Mouse (Mus musculus) limb, embryonic 11.5 days (tissue): ENCODE measurements around the gene Gadd45g. TPM values are rescaled to one million over a fixed set of nuclear protein-coding genes. Genes with fewer than 3 reads are reported as not detected.
"Not testable (repeated sequence)": the region's sequence is repeated elsewhere in the genome, so short reads cannot be mapped to it uniquely, and the experiment has no call there.

Experiments used
- ATAC-seq: fragments of 200-750 bp; cut with Nextera tagmentation; 2 replicates; pipeline ENCODE4 v1.8.0; 2017; ENCODE audit warnings: low read depth; ENCODE audit not compliant: insufficient number of reproducible peaks, low FRiP score, low TSS enrichment
- DNase-seq: peaks from one replicate; pipeline ENCODE4 v3.0.0-alpha.2; 2015; ENCODE audit warnings: low spot score
- H3K27ac ChIP-seq: fragments of 300-500 bp; sonication (generic); replicated peaks from 2 replicates; pipeline ENCODE4 v1.5.1; 2014; ENCODE audit warnings: low read depth, mild to moderate bottlenecking, low read length
- H3K27me3 ChIP-seq: fragments of 300-500 bp; sonication (generic); 2 replicates; pipeline ENCODE4 v1.6.1; 2014; ENCODE audit warnings: mild to moderate bottlenecking, low read length, mixed read lengths; ENCODE audit not compliant: control insufficient read depth, insufficient read depth
- H3K36me3 ChIP-seq: fragments of 300-500 bp; sonication (generic); 2 replicates; pipeline ENCODE4 v1.6.1; 2014; ENCODE audit warnings: mild to moderate bottlenecking, low read length, moderate library complexity, mixed read lengths; ENCODE audit not compliant: control insufficient read depth, insufficient read depth
- H3K4me1 ChIP-seq: fragments of 300-500 bp; sonication (generic); 2 replicates; pipeline ENCODE4 v1.6.1; 2014; ENCODE audit warnings: low read length, mixed read lengths; ENCODE audit not compliant: control insufficient read depth, insufficient read depth
- H3K4me2 ChIP-seq: fragments of 300-500 bp; sonication (generic); 2 replicates; pipeline ENCODE4 v1.6.1; 2014; ENCODE audit warnings: low read depth, mild to moderate bottlenecking, moderate library complexity; ENCODE audit not compliant: severe bottlenecking
- H3K4me3 ChIP-seq: fragments of 300-500 bp; sonication (generic); 2 replicates; pipeline ENCODE4 v1.5.1; 2014; ENCODE audit warnings: low read depth, low read length
- H3K9ac ChIP-seq: fragments of 300-500 bp; sonication (generic); 2 replicates; pipeline ENCODE4 v1.6.1; 2014; ENCODE audit warnings: mild to moderate bottlenecking, low read length
- H3K9me3 ChIP-seq: fragments of 300-500 bp; sonication (generic); 2 replicates; pipeline ENCODE4 v1.6.1; 2016; ENCODE audit warnings: low read length; ENCODE audit not compliant: control insufficient read depth
- WGBS: fragments of 180-500 bp; shearing (Covaris S2); extraction: QIAGEN DNeasy Blood & Tissue Kit; methylation state at CpG from one replicate; pipeline ENCODE4 v1.1.7; 2014; 5-methylcytosine and 5-hydroxymethylcytosine counted together
- polyA plus RNA-seq: library from polyadenylated mRNA; unstranded; fragments of >200 nt; fragmentation: Nextera tagmentation; extraction: Ambion mirVana; gene quantifications from 2 replicates; pipeline ENCODE4 v1.2.1, GENCODE M21; 2014

Gene Gadd45g
- polyA plus RNA-seq, 1 experiment from 2014 or later, result 20.5 TPM

DNA sequence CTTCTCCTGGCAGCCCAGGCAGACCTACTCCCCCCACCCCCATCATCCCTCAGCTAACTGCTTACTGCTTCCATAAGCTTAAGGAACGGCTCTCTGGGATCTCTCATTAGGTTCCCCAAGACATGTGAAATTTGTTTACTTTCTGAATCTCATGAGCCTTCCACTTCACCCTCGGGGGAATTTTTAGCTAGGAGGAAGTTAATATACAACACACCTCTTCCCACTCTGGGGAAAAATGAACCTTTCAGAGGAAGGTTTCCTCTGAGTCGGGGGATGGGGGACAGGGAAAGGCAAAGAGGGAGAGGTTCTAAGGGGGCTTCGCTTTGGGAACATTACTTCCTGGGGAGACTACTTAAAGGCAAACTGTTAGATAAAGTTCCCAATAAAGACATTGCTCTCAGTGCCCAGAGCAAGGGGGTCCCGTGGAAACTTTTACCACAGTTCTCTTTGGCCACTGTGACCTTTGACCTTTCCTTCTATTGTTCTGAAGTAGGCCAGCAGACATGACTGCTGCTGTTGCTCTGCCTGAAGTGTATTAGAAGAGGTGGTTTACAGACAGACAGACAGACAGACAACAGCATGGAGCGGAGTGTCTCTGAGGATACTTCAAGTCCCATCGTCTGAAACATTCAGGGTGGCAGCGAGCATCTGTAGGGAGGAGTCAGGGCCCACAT, 22.5 kb upstream of the Gadd45g start:
- ATAC-seq, result no peak
- 30% methylated on average over 8 of the region's 8 CpGs for WGBS

DNA sequence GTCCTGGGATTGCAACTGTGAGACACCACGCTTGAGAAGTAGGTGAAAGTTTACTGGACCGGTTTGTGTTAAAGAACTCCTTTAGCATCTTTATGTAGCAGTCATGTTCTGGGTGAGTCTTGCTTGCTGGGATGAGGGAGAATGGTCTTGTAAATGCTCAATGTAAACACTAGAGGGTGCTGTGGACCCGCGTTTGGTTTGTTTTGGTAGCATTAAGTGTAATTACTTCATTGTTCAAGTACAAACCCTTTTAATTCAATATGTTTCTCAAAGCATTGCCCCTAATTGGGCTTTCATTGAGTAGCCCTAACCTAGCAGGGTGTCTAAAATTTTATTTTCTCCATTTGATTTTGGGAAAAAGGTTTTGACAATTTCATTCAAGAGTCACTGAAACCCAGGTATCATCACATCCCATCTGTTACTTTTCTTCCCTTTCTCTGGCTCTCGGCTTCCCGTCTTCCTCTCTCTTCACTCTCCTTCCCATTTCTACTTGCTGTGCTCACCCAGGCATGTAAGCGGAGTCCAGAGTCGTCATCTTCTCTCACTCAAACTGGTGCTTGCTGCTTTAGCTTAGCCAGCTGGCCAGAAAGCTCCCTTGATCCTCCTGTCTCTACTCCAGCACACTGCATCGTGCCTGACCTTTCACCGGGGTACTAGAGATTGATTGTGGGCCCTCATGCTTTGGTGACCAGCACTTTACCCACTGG, 15.6 kb upstream of the Gadd45g start:
- DNase-seq, result peak; percentile 74
- 38% methylated on average over 10 of the region's 10 CpGs for WGBS
- H3K4me1 ChIP-seq, result peaks cover 4% of the 10 kb centered on the region; the same call in 1 of the 2 replicates
- no peak overlapping the region for H3K27ac ChIP-seq
- no peak overlapping the region for H3K4me2 ChIP-seq
- no peaks in the 10 kb centered on the region for H3K36me3 ChIP-seq
- ATAC-seq, result no peak
- no peak overlapping the region for H3K9ac ChIP-seq
- H3K9me3 ChIP-seq, result no peaks in the 10 kb centered on the region
- no peaks in the 10 kb centered on the region for H3K27me3 ChIP-seq
- H3K4me3 ChIP-seq, result no peak overlapping the region

More for the DNA sequence above, 22.5 kb upstream of the Gadd45g start:
- H3K9ac ChIP-seq, result no peak overlapping the region
- no peaks in the 10 kb centered on the region for H3K27me3 ChIP-seq
- no peaks in the 10 kb centered on the region for H3K36me3 ChIP-seq
- H3K4me3 ChIP-seq, result no peak overlapping the region
- DNase-seq, result peak; percentile 37
- H3K4me1 ChIP-seq, result peaks cover 22% of the 10 kb centered on the region
- H3K9me3 ChIP-seq, result no peaks in the 10 kb centered on the region
- H3K4me2 ChIP-seq, result no peak overlapping the region
- H3K27ac ChIP-seq, result no peak overlapping the region; the same call in 1 of the 2 replicates

DNA sequence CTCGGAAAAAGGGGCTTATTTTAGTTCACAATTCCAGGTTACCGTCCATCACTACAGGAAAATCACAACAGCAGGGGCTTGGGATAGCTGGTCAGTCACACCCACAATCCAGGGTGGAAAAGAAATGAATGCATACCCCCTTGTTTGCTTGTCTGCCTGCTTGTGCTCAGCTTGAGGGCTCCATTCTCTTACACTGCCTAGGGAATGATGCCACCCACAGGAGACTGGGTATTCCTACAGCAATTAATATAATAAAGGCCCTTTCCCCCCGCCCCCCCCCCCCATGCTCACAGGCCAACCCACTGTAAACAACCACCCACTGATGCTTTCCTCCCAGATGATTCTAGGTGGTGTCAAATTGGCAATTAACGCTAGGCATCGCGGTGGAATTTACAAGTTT, 14.0 kb upstream of the Gadd45g start:
- ATAC-seq (no peak), DNase-seq (no peak)
- no peak overlapping the region for H3K9ac ChIP-seq
- peaks cover 4% of the 10 kb centered on the region; the same call in 1 of the 2 replicates for H3K4me1 ChIP-seq
- H3K27ac ChIP-seq, result no peak overlapping the region
- no peak overlapping the region for H3K4me2 ChIP-seq
- no peak overlapping the region for H3K4me3 ChIP-seq
- H3K9me3 ChIP-seq, result no peaks in the 10 kb centered on the region
- WGBS, result 85% methylated on average over 6 of the region's 6 CpGs
- H3K36me3 ChIP-seq, result no peaks in the 10 kb centered on the region
- no peaks in the 10 kb centered on the region for H3K27me3 ChIP-seq

DNA sequence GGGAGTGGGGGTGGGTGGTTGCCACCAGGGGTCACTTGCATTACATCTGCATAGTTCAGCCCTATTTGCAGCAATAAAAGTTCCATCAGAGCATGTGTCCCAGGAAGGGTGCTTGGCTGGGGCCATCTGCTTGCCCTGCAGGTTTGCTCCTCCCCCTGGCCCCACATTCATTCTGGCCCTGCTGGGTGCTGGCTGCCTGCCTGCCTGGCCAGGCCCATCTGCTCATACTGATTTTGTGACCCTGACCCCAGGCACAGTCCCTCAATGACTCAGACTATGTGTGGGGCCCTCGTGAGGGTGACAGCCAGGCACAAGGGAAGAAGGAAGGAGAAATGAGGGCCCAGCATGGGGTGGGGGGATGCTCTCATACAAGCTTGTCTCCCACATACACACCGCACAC, 12.9 kb upstream of the Gadd45g start:
- no peaks in the 10 kb centered on the region for H3K27me3 ChIP-seq

DNA sequence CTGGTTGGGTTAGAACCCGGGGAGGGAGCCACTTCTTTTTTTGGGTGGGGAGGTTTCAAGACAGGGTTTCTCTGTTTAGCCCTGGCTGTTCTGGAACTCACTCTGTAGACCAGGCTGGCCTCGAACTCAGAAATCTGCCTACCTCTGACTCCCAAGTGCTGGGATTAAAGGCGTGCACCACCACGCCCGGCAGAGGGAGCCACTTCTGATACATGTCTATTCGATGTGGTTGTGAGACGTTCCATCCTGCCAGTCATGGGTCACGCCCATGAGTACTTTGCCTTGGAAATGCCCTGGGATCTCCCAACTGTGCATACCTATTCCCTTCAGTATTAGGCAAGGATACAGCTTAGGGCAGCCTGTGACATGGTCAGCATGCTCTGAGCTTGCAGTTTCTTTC, 12.5 kb upstream of the Gadd45g start:
- not testable (repeated sequence) for H3K9me3 ChIP-seq, H3K27ac ChIP-seq, H3K4me3 ChIP-seq, H3K36me3 ChIP-seq, ATAC-seq, H3K4me2 ChIP-seq, DNase-seq, H3K9ac ChIP-seq, H3K27me3 ChIP-seq, H3K4me1 ChIP-seq
- 53% methylated on average over 8 of the region's 8 CpGs for WGBS

More for the DNA sequence above, 12.9 kb upstream of the Gadd45g start:
- Histone ChIP-seq H3K4me3 (no peak overlapping the region), H3K9ac (no peak overlapping the region), H3K4me1 (peaks cover 4% of the 10 kb centered on the region; the same call in 1 of the 2 replicates), H3K36me3 (no peaks in the 10 kb centered on the region), H3K27ac (no peak overlapping the region), H3K9me3 (no peaks in the 10 kb centered on the region), H3K4me2 (no peak overlapping the region)
- WGBS, result 44% methylated on average over 2 of the region's 2 CpGs
- DNase-seq, result no peak
- 0 out of 2 replicates have a peak, but pooled peaks have one; percentile 47 for ATAC-seq

DNA sequence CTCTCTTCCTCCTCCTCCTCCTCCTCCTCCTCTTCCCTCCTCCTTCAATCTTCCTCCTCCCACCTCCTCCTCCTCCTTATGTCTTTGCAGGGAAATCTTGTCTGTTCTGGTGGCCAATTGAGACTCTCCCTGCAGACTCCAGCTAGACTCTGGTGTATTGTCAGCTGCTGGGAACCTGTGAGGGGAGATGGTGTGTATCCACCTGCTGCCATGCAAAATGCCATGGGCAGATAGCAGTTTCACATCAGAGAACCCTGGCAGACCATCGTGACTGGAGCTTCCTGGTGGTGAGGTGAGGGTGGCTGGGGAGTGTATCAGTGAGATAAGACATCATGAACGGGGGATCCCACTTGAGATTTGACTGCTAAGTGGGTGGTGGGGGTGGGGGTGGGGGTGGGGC, 12.0 kb upstream of the Gadd45g start:
- 69% methylated on average over 2 of the region's 2 CpGs for WGBS
- no peak for ATAC-seq

DNA sequence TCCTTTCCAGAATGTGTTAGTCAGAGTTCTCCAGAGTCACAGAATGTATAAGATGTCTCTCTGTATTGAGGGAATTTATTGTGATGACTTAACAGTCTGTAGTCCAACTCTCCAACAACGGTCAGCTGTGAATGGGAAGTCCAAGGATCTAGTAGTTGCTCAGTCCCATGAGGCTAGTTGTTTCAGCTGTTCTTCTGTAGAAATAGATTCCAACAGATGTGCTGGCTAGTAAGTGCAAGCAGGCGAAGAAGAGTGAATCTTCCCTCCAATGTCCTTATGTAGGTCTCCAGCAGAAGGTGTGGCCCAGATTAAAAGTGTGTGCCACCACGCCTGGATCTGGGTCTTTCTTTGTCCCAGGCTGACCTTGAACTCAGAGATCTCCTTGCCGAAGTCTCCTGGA, 11.3 kb upstream of the Gadd45g start:
- not testable (repeated sequence) for H3K27me3 ChIP-seq, H3K4me2 ChIP-seq, H3K9me3 ChIP-seq, H3K36me3 ChIP-seq, ATAC-seq, DNase-seq, H3K27ac ChIP-seq, H3K4me1 ChIP-seq, H3K9ac ChIP-seq, H3K4me3 ChIP-seq
- 85% methylated on average over 4 of the region's 4 CpGs for WGBS

More for the DNA sequence above, 12.0 kb upstream of the Gadd45g start:
- Histone ChIP-seq H3K9ac (no peak overlapping the region), H3K4me1 (peaks cover 4% of the 10 kb centered on the region; the same call in 1 of the 2 replicates), H3K27me3 (no peaks in the 10 kb centered on the region), H3K4me2 (no peak overlapping the region), H3K9me3 (no peaks in the 10 kb centered on the region), H3K4me3 (no peak overlapping the region), H3K36me3 (no peaks in the 10 kb centered on the region), H3K27ac (no peak overlapping the region)
- no peak for DNase-seq

DNA sequence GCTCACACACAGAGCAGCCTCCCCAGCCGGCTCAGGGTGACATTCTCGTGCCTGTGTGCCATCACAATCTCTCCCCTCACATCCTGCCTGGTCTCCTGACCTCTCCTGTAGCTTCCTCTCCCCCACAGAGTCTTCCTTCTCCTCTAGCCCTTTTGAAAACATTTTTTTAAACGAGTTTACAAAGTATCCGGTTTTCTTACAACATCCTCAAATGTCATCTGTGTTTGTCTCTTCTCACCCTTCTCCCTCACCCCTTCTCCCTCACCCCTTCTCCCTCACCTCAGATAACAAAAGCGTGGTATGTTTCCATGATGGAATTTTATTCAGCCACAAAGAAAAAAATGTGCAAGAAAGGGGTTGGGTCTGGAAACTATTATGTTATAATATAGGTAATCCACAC, 9.1 kb upstream of the Gadd45g start:
- no peak overlapping the region for H3K27ac ChIP-seq
- no peak overlapping the region for H3K4me3 ChIP-seq
- ATAC-seq, result no peak
- DNase-seq, result no peak
- peaks cover 17% of the 10 kb centered on the region for H3K4me1 ChIP-seq
- WGBS, result 41% methylated on average over 5 of the region's 5 CpGs
- H3K9me3 ChIP-seq, result no peaks in the 10 kb centered on the region
- no peaks in the 10 kb centered on the region for H3K36me3 ChIP-seq
- H3K27me3 ChIP-seq, result no peaks in the 10 kb centered on the region
- H3K4me2 ChIP-seq, result no peak overlapping the region
- no peak overlapping the region for H3K9ac ChIP-seq
